Mouse (Mus musculus) macrophage (primary cell): ENCODE results near the gene Prune2. TPM values are rescaled to one million over a fixed set of nuclear protein-coding genes. Genes with fewer than 3 reads are reported as not detected.
A peak's percentile ranks its signal among the peaks of the same experiment; 100 is the strongest.

ENCODE experiments used
- H3K27ac ChIP-seq: fragments of 350-480 bp; formaldehyde crosslinking; 2 replicates; pipeline ENCODE4 v1.9.0; 2021
- H3K36me3 ChIP-seq: fragments of 350-480 bp; formaldehyde crosslinking; 2 replicates; pipeline ENCODE4 v1.9.0; 2021; ENCODE audit errors: inconsistent target
- H3K4me3 ChIP-seq: fragments of 350-480 bp; formaldehyde crosslinking; 2 replicates; pipeline ENCODE4 v1.9.0; 2021; ENCODE audit errors: inconsistent target
- H3K79me2 ChIP-seq: fragments of 350-480 bp; formaldehyde crosslinking; 2 replicates; pipeline ENCODE4 v1.9.0; 2021; ENCODE audit errors: inconsistent target
- WGBS: methylation state at CpG from one replicate; pipeline ENCODE4 v1.1.7; 2026; ENCODE audit warnings: inconsistent platforms; ENCODE audit not compliant: missing documents; 5-methylcytosine and 5-hydroxymethylcytosine counted together
- polyA plus RNA-seq: library from polyadenylated mRNA; stranded (reverse); fragments of 250-400 nt; gene quantifications from 3 replicates; pipeline ENCODE4 v1.2.4, GENCODE M21; 2018; ENCODE audit warnings: inconsistent platforms

The Prune2 gene
- polyA plus RNA-seq, 1 experiment from 2014 or later, result 3.8 TPM

GRCm38 (mm10) chr19:17238471-17238870 lies 282.6 kb downstream of the Prune2 start:
- H3K79me2 ChIP-seq, result no peaks in the 10 kb centered on the region
- 56% methylated on average over 3 of the region's 3 CpGs for WGBS
- H3K36me3 ChIP-seq, result no peaks in the 10 kb centered on the region
- H3K4me3 ChIP-seq, result no peak overlapping the region
- no peak overlapping the region for H3K27ac ChIP-seq

DNA sequence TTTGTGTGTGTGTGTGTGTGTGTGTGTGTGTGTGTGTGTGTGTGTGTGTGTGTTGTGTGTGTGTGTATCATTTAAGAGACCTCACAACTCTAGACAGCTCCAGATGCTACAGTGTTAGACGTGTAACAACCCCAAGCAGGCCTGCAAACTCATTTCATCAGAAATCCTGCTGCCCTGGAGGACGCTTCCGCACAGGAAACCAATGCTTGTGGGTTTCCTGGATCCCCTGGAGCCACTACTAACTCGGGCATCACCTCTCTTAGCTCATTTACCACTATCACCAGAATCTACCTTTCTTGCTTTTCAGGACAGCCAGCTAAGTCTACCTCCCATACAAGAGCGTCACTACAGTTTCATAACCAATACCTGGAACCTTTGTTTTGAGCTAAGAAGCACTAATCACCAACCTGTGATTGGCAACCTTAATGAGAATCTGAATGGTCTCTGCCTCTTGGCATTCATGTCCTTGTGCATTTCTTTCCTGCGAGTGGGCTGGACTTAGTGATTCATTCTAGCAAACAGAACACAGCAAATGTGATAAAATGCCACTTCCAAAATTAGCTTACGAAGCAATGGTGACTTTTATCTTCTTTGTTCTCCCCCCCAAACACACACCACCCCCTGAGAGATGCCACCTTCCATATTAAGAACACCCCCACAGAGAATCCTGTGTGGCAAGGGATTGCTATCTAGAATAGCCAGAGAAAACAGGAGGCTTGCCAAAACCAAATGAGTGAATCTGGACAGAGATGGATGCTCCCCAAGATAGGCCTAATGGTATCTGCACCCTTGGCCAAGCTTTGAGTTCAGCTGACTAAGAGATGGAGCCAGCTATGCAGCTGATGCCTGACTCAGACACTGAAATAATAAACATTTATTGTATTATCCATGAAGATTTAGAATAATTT lies 284.5 kb downstream of the Prune2 start:
- Histone ChIP-seq H3K79me2 (no peaks in the 10 kb centered on the region), H3K27ac (no peak overlapping the region), H3K4me3 (no peak overlapping the region), H3K36me3 (no peaks in the 10 kb centered on the region)
- 64% methylated on average over 7 of the region's 7 CpGs for WGBS

DNA sequence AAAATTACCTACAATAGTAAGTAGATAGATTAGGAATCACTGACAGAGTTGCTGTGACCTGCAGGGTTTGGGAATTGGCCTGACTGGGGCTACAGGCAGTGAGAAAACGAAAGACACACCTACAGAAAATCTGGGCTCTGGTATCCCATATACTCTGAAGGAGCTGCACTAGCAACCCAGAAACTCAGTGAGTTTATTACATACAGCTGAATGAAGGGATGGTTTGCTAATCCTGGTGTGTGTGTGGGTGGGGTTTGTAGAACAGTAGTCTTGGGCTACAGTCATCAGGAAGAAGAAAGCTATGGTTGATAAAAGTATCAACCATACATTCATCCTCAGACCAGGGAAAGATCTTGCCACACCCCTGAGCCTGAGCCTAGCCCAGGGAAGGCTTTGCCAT lies 285.3 kb downstream of the Prune2 start:
- WGBS, result 100% methylated on average over 1 of the region's 1 CpGs
- Histone ChIP-seq H3K36me3 (no peaks in the 10 kb centered on the region), H3K79me2 (no peaks in the 10 kb centered on the region), H3K4me3 (no peak overlapping the region), H3K27ac (no peak overlapping the region)

- H3K4me3 ChIP-seq, result no peak overlapping the region
- WGBS, result 95% methylated on average over 5 of the region's 5 CpGs
Measured at GRCm38 (mm10) chr19:17242962-17243361, 287.0 kb downstream of the Prune2 start.

DNA sequence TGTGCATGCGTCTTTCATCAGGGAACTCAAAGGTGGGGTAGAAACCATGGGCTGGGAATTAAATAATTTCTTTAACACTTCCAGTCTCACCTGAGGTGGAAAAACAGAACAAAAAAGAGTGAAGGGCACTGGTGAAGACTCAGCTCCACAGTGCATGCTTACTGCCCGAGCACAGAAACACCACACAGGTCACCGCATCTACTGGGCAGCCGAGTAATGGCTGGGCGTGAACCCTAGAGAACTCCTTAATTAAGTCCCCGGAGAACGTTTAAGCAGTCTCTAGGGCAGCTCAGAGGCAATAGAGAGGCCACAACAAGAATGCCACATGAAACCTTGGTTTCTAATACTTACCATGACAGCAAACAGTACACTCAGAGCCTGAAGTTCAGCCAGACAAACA lies 288.6 kb downstream of the Prune2 start:
- WGBS, result 94% methylated on average over 7 of the region's 7 CpGs
- H3K4me3 ChIP-seq, result no peak overlapping the region
- H3K36me3 ChIP-seq, result no peaks in the 10 kb centered on the region
- H3K27ac ChIP-seq, result no peak overlapping the region
- no peaks in the 10 kb centered on the region for H3K79me2 ChIP-seq

More at GRCm38 (mm10) chr19:17242962-17243361, 287.0 kb downstream of the Prune2 start:
- Histone ChIP-seq H3K27ac (no peak overlapping the region), H3K79me2 (no peaks in the 10 kb centered on the region), H3K36me3 (no peaks in the 10 kb centered on the region)

GRCm38 (mm10) chr19:17247352-17247925 lies 291.5 kb downstream of the Prune2 start:
- Histone ChIP-seq H3K4me3 (no peak overlapping the region), H3K27ac (peak overlapping the region; percentile 58), H3K79me2 (no peaks in the 10 kb centered on the region), H3K36me3 (no peaks in the 10 kb centered on the region)
- 23% methylated on average over 8 of the region's 8 CpGs for WGBS

DNA sequence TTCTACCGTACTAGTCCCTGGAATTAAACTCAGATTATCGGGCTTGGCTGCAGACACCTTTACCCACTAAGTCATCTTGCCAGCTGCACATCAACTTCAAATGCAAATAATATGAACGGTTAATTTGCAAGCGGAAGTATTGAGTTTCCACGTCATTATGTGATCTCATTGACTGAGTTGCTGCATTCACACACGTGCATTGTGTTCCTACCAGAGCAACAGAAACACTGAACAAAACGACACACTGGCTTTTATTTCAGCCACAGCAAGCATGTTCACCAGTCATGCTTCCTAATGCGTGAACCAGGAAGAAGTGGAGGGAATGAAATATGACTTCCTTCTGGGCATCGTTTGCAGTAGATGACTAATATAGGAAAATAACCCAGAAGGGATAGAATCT lies 293.8 kb downstream of the Prune2 start:
- WGBS, result 63% methylated on average over 9 of the region's 9 CpGs
- H3K27ac ChIP-seq, result 0 out of 2 replicates have a peak overlapping the region, but pooled peaks have one; percentile 2
- no peaks in the 10 kb centered on the region for H3K36me3 ChIP-seq
- H3K4me3 ChIP-seq, result no peak overlapping the region
- H3K79me2 ChIP-seq, result no peaks in the 10 kb centered on the region

GRCm38 (mm10) chr19:17250801-17251200 lies 294.9 kb downstream of the Prune2 start:
- WGBS, result 92% methylated on average over 7 of the region's 7 CpGs
- H3K27ac ChIP-seq, result peak overlapping the region; percentile 61
- H3K4me3 ChIP-seq, result no peak overlapping the region

DNA sequence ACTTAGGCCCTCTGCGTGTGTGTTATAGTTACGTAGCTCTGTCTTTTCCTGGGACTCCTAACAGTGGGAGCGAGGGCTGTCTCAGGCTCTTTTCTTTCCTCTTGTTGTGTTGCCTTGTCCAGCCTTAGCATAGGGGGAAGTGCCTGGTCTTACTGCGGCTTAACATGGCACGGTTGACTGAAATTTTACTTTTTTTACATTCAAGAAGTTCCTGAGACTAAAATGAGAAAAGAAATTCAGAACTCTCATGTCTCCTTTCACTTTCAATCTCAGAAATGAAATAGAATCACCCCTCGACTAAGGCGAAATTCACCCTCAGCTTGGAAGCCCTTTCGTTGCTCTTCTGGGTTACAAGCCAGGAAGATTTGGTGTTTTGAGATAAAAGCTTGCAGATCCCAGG lies 295.5 kb downstream of the Prune2 start:
- Histone ChIP-seq H3K36me3 (no peaks in the 10 kb centered on the region), H3K27ac (peak overlapping the region; percentile 61), H3K79me2 (no peaks in the 10 kb centered on the region), H3K4me3 (no peak overlapping the region)
- WGBS, result 34% methylated on average over 8 of the region's 8 CpGs

More at GRCm38 (mm10) chr19:17250801-17251200, 294.9 kb downstream of the Prune2 start:
- Histone ChIP-seq H3K36me3 (no peaks in the 10 kb centered on the region), H3K79me2 (no peaks in the 10 kb centered on the region)

GRCm38 (mm10) chr19:17252845-17253244 lies 296.9 kb downstream of the Prune2 start:
- peak overlapping the region; percentile 61 for H3K27ac ChIP-seq
- WGBS, result 0% methylated on average over 3 of the region's 3 CpGs
- H3K79me2 ChIP-seq, result no peaks in the 10 kb centered on the region
- no peak overlapping the region for H3K4me3 ChIP-seq
- no peaks in the 10 kb centered on the region for H3K36me3 ChIP-seq

- Histone ChIP-seq H3K79me2 (no peaks in the 10 kb centered on the region), H3K27ac (no peak overlapping the region), H3K4me3 (no peak overlapping the region), H3K36me3 (no peaks in the 10 kb centered on the region)
- 91% methylated on average over 4 of the region's 4 CpGs for WGBS
Measured at GRCm38 (mm10) chr19:17255511-17255910, 299.6 kb downstream of the Prune2 start.

DNA sequence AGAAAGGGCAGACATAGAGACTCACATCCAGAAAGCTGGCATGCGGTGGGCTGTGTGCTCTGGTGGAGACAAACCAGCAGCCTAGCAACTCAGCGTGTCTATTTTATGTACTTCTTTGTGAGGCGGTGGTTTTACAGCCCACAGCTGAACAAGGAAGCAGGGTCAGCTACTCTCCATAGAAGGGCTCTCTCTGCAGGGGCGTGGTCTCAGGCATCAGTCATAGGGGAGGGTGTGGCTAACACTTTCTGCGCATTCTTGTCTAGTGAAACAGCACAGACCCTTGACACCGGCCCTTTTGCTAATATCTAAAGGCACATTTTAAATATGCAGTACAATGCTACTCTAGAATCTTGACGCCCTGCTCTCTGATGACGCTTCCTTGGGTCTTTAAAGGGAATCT lies 300.5 kb downstream of the Prune2 start:
- no peaks in the 10 kb centered on the region for H3K79me2 ChIP-seq
- H3K4me3 ChIP-seq, result no peak overlapping the region
- H3K36me3 ChIP-seq, result no peaks in the 10 kb centered on the region
- 54% methylated on average over 8 of the region's 8 CpGs for WGBS
- H3K27ac ChIP-seq, result no peak overlapping the region

- Histone ChIP-seq H3K27ac (no peak overlapping the region), H3K4me3 (no peak overlapping the region), H3K36me3 (no peaks in the 10 kb centered on the region), H3K79me2 (no peaks in the 10 kb centered on the region)
- 92% methylated on average over 10 of the region's 10 CpGs for whole genome bisulfite sequencing
Measured at GRCm38 (mm10) chr19:17256867-17257266, 300.9 kb downstream of the Prune2 start.

- Histone ChIP-seq H3K79me2 (no peaks in the 10 kb centered on the region), H3K27ac (peak overlapping the region; percentile 24; the same call in 1 of the 2 replicates), H3K36me3 (no peaks in the 10 kb centered on the region), H3K4me3 (no peak overlapping the region)
- 63% methylated on average over 2 of the region's 2 CpGs for WGBS
Measured at GRCm38 (mm10) chr19:17263181-17263580, 307.3 kb downstream of the Prune2 start.

GRCm38 (mm10) chr19:17263679-17264370 lies 307.9 kb downstream of the Prune2 start:
- Histone ChIP-seq H3K36me3 (no peaks in the 10 kb centered on the region), H3K27ac (no peak overlapping the region), H3K4me3 (no peak overlapping the region), H3K79me2 (no peaks in the 10 kb centered on the region)
- 60% methylated on average over 13 of the region's 13 CpGs for WGBS
